Mouse (Mus musculus): ENCODE measurements around the gene Wdr45.

GRCm38 (mm10) chrX:7692862-7693261 lies 21.3 kb upstream of the Wdr45 start:
- TF ChIP-seq CTCF (IDR thresholded peaks at IDR 0.05; ENCODE audit: extremely low read depth, insufficient read length, insufficient replicate concordance, low read depth, low read length) = no peak
- no peak for TF ChIP-seq POLR2A (IDR thresholded peaks at IDR 0.05; ENCODE audit: low read depth, low read length)

All from small intestine, adult 2 months (tissue).